Mouse (Mus musculus): Measurements from ENCODE around the gene Bmp2k. TPM values are rescaled to one million over a fixed set of nuclear protein-coding genes. Genes with fewer than 3 reads are reported as not detected.

Gene Bmp2k
- polyA plus RNA-seq, 1 experiment from 2014 or later = 7.8 TPM

GRCm38 (mm10) chr5:97111207-97111910 lies 113.9 kb downstream of the Bmp2k start, which contains the start of gene Paqr3:
Paqr3 (minus strand) TSS chr5:97111596.
- WGBS = under 1% methylated on average over 56 of the region's 62 CpGs
- Histone ChIP-seq H3K36me3 (ENCODE audit: control insufficient read depth, insufficient read depth, low read length) (no peaks in the 10 kb centered on the region), H3K4me3 (ENCODE audit: low read depth, low read length) (peak within 1 kb of the TSS; percentile 65), H3K27ac (replicated peaks; ENCODE audit: low read depth, low read length) (no peak within 1 kb of the TSS), H3K4me2 (ENCODE audit: low read depth, severe bottlenecking) (peak within 1 kb of the TSS; percentile 79), H3K4me1 (ENCODE audit: control insufficient read depth, insufficient read depth, low read length) (peaks cover 6% of the 10 kb centered on the region), H3K9ac (ENCODE audit: low read length) (peak within 1 kb of the TSS; percentile 71), H3K9me3 (ENCODE audit: control insufficient read depth, low read length) (no peaks in the 10 kb centered on the region), H3K27me3 (ENCODE audit: control insufficient read depth, insufficient read depth, low read length) (no peaks in the 10 kb centered on the region)
- DNase-seq (ENCODE audit: low spot score) (peak; percentile 98), ATAC-seq (ENCODE audit: insufficient number of reproducible peaks, low FRiP score, low TSS enrichment, low read depth) (peak; percentile 100)

GRCm38 (mm10) chr5:97124977-97125376 lies 127.5 kb downstream of the Bmp2k start:
- no peaks in the 10 kb centered on the region for H3K9me3 ChIP-seq (ENCODE audit: control insufficient read depth, low read length)
- no peak overlapping the region for H3K4me3 ChIP-seq (ENCODE audit: low read depth, low read length)
- no peaks in the 10 kb centered on the region for H3K4me1 ChIP-seq (ENCODE audit: control insufficient read depth, insufficient read depth, low read length)
- no peaks in the 10 kb centered on the region for H3K36me3 ChIP-seq (ENCODE audit: control insufficient read depth, insufficient read depth, low read length)
- ATAC-seq (ENCODE audit: insufficient number of reproducible peaks, low FRiP score, low TSS enrichment, low read depth) = no peak
- no peak overlapping the region for H3K9ac ChIP-seq (ENCODE audit: low read length)
- no peak overlapping the region for H3K4me2 ChIP-seq (ENCODE audit: low read depth, severe bottlenecking)
- H3K27ac ChIP-seq (replicated peaks; ENCODE audit: low read depth, low read length) = no peak overlapping the region
- no peak for DNase-seq (ENCODE audit: low spot score)
- no peaks in the 10 kb centered on the region for H3K27me3 ChIP-seq (ENCODE audit: control insufficient read depth, insufficient read depth, low read length)
- 69% methylated on average over 12 of the region's 12 CpGs for WGBS

DNA sequence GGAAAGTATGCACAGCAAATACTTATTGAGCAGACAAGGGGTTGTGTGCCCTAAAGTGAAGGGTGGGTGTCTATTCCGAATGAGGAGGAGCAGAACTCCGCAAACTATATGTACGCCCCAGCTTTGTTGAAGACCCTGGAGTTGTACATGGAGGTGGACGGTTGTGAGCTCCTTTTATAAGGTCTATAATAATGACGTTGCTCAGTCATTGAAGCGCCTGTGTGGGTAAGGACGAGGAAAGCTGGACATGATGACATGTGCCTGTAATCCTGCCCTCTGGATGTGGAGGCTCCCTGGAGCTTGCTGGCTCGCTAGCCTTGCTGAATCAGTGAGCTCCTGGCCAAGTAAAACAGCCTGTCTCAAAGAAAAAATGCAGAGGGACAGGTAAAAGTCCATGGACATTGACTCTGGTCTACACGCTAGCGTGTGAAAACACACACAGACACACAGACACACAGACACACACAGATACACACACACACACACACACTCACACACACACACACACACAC lies 128.0 kb downstream of the Bmp2k start:
- H3K9ac ChIP-seq (ENCODE audit: low read length) = no peak overlapping the region
- 0 out of 2 replicates have a peak, but pooled peaks have one; percentile 54 for ATAC-seq (ENCODE audit: insufficient number of reproducible peaks, low FRiP score, low TSS enrichment, low read depth)
- no peak for DNase-seq (ENCODE audit: low spot score)
- no peaks in the 10 kb centered on the region for H3K9me3 ChIP-seq (ENCODE audit: control insufficient read depth, low read length)
- no peaks in the 10 kb centered on the region for H3K4me1 ChIP-seq (ENCODE audit: control insufficient read depth, insufficient read depth, low read length)
- H3K27ac ChIP-seq (replicated peaks; ENCODE audit: low read depth, low read length) = no peak overlapping the region
- no peaks in the 10 kb centered on the region for H3K27me3 ChIP-seq (ENCODE audit: control insufficient read depth, insufficient read depth, low read length)
- WGBS = 72% methylated on average over 10 of the region's 10 CpGs
- H3K36me3 ChIP-seq (ENCODE audit: control insufficient read depth, insufficient read depth, low read length) = no peaks in the 10 kb centered on the region
- no peak overlapping the region for H3K4me2 ChIP-seq (ENCODE audit: low read depth, severe bottlenecking)
- no peak overlapping the region for H3K4me3 ChIP-seq (ENCODE audit: low read depth, low read length)

DNA sequence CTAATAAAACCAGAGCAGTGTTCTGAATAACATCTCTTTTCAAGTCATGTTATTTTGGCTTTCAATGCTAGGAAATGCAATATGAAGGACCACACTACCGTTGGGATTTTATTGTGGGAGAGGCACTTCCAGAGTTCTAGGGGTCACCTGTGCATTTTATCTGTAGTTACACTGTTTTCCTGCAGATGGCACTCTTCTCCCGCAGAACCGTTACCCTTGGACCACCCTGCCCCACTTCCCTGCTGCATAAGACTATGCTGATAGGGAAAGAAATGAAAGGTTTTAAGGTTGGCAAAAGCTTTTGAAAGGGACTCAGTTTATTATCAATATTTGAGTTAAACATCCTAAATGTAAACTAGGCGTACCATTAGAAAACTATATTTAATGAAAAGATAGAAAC lies 128.5 kb downstream of the Bmp2k start:
- no peak overlapping the region for H3K27ac ChIP-seq (replicated peaks; ENCODE audit: low read depth, low read length)
- H3K36me3 ChIP-seq (ENCODE audit: control insufficient read depth, insufficient read depth, low read length) = no peaks in the 10 kb centered on the region
- no peaks in the 10 kb centered on the region for H3K9me3 ChIP-seq (ENCODE audit: control insufficient read depth, low read length)
- ATAC-seq (ENCODE audit: insufficient number of reproducible peaks, low FRiP score, low TSS enrichment, low read depth) (0 out of 2 replicates have a peak, but pooled peaks have one; percentile 70), DNase-seq (ENCODE audit: low spot score) (peak; percentile 67)
- H3K9ac ChIP-seq (ENCODE audit: low read length) = no peak overlapping the region
- H3K27me3 ChIP-seq (ENCODE audit: control insufficient read depth, insufficient read depth, low read length) = no peaks in the 10 kb centered on the region
- WGBS = 19% methylated on average over 4 of the region's 4 CpGs
- no peak overlapping the region for H3K4me2 ChIP-seq (ENCODE audit: low read depth, severe bottlenecking)
- H3K4me1 ChIP-seq (ENCODE audit: control insufficient read depth, insufficient read depth, low read length) = no peaks in the 10 kb centered on the region
- no peak overlapping the region for H3K4me3 ChIP-seq (ENCODE audit: low read depth, low read length)

DNA sequence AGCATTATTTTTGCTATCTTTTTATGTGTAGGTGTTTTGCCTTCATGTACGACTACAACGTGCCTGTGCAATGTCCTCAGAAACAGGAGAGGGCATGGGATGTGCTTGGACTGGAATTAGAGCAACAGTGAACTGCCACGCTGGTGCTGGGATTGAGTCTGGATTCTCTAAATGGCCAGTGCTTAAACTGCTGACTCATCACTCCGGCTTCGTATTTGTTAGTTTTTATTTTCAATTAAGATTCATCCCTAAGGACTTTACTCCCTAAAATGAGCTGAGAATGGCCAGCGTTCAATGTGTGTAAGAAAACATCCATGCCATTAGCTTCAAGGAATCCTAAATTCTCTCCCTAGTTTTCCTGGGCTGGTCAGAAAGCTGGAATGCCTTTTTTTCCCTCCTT lies 129.8 kb downstream of the Bmp2k start:
- Histone ChIP-seq H3K4me3 (ENCODE audit: low read depth, low read length) (no peak overlapping the region), H3K9me3 (ENCODE audit: control insufficient read depth, low read length) (no peaks in the 10 kb centered on the region), H3K27ac (replicated peaks; ENCODE audit: low read depth, low read length) (no peak overlapping the region), H3K27me3 (ENCODE audit: control insufficient read depth, insufficient read depth, low read length) (no peaks in the 10 kb centered on the region), H3K4me1 (ENCODE audit: control insufficient read depth, insufficient read depth, low read length) (no peaks in the 10 kb centered on the region), H3K9ac (ENCODE audit: low read length) (no peak overlapping the region), H3K36me3 (ENCODE audit: control insufficient read depth, insufficient read depth, low read length) (no peaks in the 10 kb centered on the region), H3K4me2 (ENCODE audit: low read depth, severe bottlenecking) (no peak overlapping the region)
- DNase-seq (ENCODE audit: low spot score) (no peak), ATAC-seq (ENCODE audit: insufficient number of reproducible peaks, low FRiP score, low TSS enrichment, low read depth) (no peak)
- WGBS = 87% methylated on average over 6 of the region's 6 CpGs

DNA sequence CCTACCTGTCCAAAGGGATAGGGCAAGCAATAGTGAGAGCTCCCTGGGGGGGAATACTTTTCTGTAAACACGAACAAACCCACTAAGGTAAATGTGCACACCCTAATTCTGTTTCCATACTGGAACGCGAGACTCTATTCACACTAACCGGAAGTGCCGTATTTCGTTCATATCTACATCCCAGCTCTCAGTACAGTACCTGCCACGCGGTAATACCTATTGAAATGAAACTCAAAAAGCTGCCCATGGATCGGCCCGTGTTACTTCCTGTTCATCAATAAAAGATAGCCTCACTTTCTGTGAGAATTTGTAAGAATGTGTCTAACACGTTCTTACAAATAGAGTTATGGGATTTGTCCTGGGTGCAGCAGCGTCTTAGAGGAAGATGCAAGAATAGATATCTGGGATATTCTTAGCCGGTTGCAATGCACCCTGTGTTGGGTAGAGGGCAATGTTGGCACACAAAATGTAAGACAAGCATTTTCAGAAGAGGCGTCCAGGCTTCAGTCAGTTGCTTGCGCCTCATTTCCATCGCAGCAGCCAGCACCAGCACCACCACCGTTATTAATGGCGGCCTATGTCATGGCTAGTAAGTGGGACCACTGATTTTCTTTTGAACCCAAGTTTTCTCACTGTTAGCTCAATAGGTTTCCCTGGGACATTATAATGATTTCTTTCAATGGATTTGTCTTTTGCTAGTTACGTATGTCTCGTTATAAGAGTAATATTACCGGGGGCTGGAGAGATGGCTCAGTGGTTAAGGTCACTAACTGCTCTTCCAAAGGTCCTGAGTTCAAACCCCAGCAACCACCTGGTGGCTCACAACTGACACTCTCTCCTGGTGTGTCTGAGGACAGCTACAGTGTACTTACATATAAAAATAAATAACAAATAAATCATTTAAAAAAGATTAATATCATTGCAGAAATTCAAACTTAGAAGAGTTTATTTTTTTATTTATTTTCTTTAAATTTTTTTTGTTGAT lies 131.0 kb downstream of the Bmp2k start:
- no peak overlapping the region for H3K4me3 ChIP-seq (ENCODE audit: low read depth, low read length)
- no peak overlapping the region for H3K27ac ChIP-seq (replicated peaks; ENCODE audit: low read depth, low read length)
- no peaks in the 10 kb centered on the region for H3K27me3 ChIP-seq (ENCODE audit: control insufficient read depth, insufficient read depth, low read length)
- no peaks in the 10 kb centered on the region for H3K4me1 ChIP-seq (ENCODE audit: control insufficient read depth, insufficient read depth, low read length)
- H3K9ac ChIP-seq (ENCODE audit: low read length) = no peak overlapping the region
- H3K4me2 ChIP-seq (ENCODE audit: low read depth, severe bottlenecking) = no peak overlapping the region
- no peaks in the 10 kb centered on the region for H3K9me3 ChIP-seq (ENCODE audit: control insufficient read depth, low read length)
- DNase-seq (ENCODE audit: low spot score) (peak; percentile 67), ATAC-seq (ENCODE audit: insufficient number of reproducible peaks, low FRiP score, low TSS enrichment, low read depth) (no peak)
- no peaks in the 10 kb centered on the region for H3K36me3 ChIP-seq (ENCODE audit: control insufficient read depth, insufficient read depth, low read length)
- 53% methylated on average over 21 of the region's 21 CpGs for WGBS

DNA sequence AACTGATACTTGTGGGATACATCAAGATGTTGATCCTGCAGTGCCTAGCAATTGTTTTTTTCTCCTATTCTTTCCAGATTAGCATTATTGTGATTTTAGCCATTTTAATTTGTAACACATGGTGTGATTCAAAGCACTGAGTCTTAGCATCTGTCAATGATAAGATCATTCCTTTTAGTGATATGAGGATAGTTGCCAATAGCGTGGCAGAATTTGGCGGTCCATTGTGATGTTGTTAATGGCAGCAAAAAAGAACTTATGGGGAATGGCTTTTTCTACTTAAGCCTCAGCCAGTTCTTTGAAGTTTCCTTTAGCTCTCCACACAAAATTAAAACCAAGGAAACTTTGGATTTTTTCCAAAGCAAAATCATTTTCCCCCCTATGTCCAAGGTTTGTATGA lies 132.1 kb downstream of the Bmp2k start:
- no peaks in the 10 kb centered on the region for H3K36me3 ChIP-seq (ENCODE audit: control insufficient read depth, insufficient read depth, low read length)
- no peaks in the 10 kb centered on the region for H3K27me3 ChIP-seq (ENCODE audit: control insufficient read depth, insufficient read depth, low read length)
- DNase-seq (ENCODE audit: low spot score) (no peak), ATAC-seq (ENCODE audit: insufficient number of reproducible peaks, low FRiP score, low TSS enrichment, low read depth) (no peak)
- no peaks in the 10 kb centered on the region for H3K4me1 ChIP-seq (ENCODE audit: control insufficient read depth, insufficient read depth, low read length)
- H3K9me3 ChIP-seq (ENCODE audit: control insufficient read depth, low read length) = no peaks in the 10 kb centered on the region
- no peak overlapping the region for H3K4me2 ChIP-seq (ENCODE audit: low read depth, severe bottlenecking)
- 88% methylated on average over 2 of the region's 2 CpGs for WGBS
- H3K4me3 ChIP-seq (ENCODE audit: low read depth, low read length) = no peak overlapping the region
- no peak overlapping the region for H3K27ac ChIP-seq (replicated peaks; ENCODE audit: low read depth, low read length)
- H3K9ac ChIP-seq (ENCODE audit: low read length) = no peak overlapping the region

- DNase-seq (ENCODE audit: low spot score) = no peak
- H3K9ac ChIP-seq (ENCODE audit: low read length) = no peak overlapping the region
- H3K4me1 ChIP-seq (ENCODE audit: control insufficient read depth, insufficient read depth, low read length) = no peaks in the 10 kb centered on the region
- no peak overlapping the region for H3K4me3 ChIP-seq (ENCODE audit: low read depth, low read length)
- 90% methylated on average over 2 of the region's 2 CpGs for WGBS
- no peaks in the 10 kb centered on the region for H3K27me3 ChIP-seq (ENCODE audit: control insufficient read depth, insufficient read depth, low read length)
- ATAC-seq (ENCODE audit: insufficient number of reproducible peaks, low FRiP score, low TSS enrichment, low read depth) = no peak
- H3K4me2 ChIP-seq (ENCODE audit: low read depth, severe bottlenecking) = no peak overlapping the region
- no peaks in the 10 kb centered on the region for H3K9me3 ChIP-seq (ENCODE audit: control insufficient read depth, low read length)
- H3K36me3 ChIP-seq (ENCODE audit: control insufficient read depth, insufficient read depth, low read length) = no peaks in the 10 kb centered on the region
- no peak overlapping the region for H3K27ac ChIP-seq (replicated peaks; ENCODE audit: low read depth, low read length)
Measured at GRCm38 (mm10) chr5:97135331-97135730, 137.8 kb downstream of the Bmp2k start.

Data from limb, embryonic 11.5 days (tissue).